8 mouse cellular contexts compared by ENCODE assay signal in genomic region chr4:140647711-140648421, GRCm38 (mm10). TPM values are rescaled to one million over a fixed set of nuclear protein-coding genes. Genes with fewer than 3 reads are reported as not detected.
A peak's percentile ranks its signal among the peaks of the same experiment; 100 is the strongest.
DNase-seq lines count a peak whose midpoint lies in the region; ATAC-seq and TF ChIP-seq lines count a peak whose summit lies in the region.

No protein-coding gene starts in this region.

- peak overlapping the region; percentile 96 for H3K9ac ChIP-seq in limb, embryonic 13.5 days
- H3K9ac ChIP-seq in neural tube, embryonic 13.5 days, result peak overlapping the region; percentile 98

- DNase-seq in lung, adult 2 months, result no peak
- DNase-seq in lung, adult 18-20 months, result no peak
- peak; percentile 82 for DNase-seq in cerebellum, adult 8-10 months
- DNase-seq in layer of hippocampus, adult 18-20 months (ENCODE audit: low spot score in 2 of 2), result no peak
- no peak for DNase-seq in natural killer cell, adult 2 months (ENCODE audit: low spot score in 2 of 2)

- peak overlapping the region; percentile 67 for H3K4me2 ChIP-seq in limb, embryonic 13.5 days (replicated peaks)
- H3K4me2 ChIP-seq in neural tube, embryonic 13.5 days, result peak overlapping the region; percentile 77

- no peaks in the 10 kb centered on the region for H3K27me3 ChIP-seq in limb, embryonic 13.5 days
- H3K27me3 ChIP-seq in neural tube, embryonic 13.5 days, result no peaks in the 10 kb centered on the region

- ATAC-seq in granulocyte monocyte progenitor cell, adult 5-6 weeks (replicated peaks; ENCODE audit: poor library complexity, severe bottlenecking), result peak; percentile 36; the same call in 1 of the 2 replicates
- ATAC-seq in limb, embryonic 13.5 days (ENCODE audit: low FRiP score, low read depth), result peak; percentile 60; the same call in 1 of the 2 replicates
- peak; percentile 64 for ATAC-seq in neural tube, embryonic 13.5 days (ENCODE audit: low read depth)

- peaks cover 27% of the 10 kb centered on the region for H3K36me3 ChIP-seq in limb, embryonic 13.5 days
- peaks cover 17% of the 10 kb centered on the region; the same call in 1 of the 2 replicates for H3K36me3 ChIP-seq in neural tube, embryonic 13.5 days

- peak overlapping the region; percentile 73 for H3K4me3 ChIP-seq in lung, adult 2 months (replicated peaks; ENCODE audit: extremely low read depth, low read depth, low read length)
- H3K4me3 ChIP-seq in limb, embryonic 13.5 days, result peak overlapping the region; percentile 77
- peak overlapping the region; percentile 80 for H3K4me3 ChIP-seq in neural tube, embryonic 13.5 days

- WGBS in lung, adult 2 months, result 12% methylated on average over 12 of the region's 12 CpGs
- 8% methylated on average over 12 of the region's 12 CpGs for WGBS in limb, embryonic 13.5 days
- 2% methylated on average over 12 of the region's 12 CpGs for WGBS in neural tube, embryonic 13.5 days

- no peaks in the 10 kb centered on the region for H3K4me1 ChIP-seq in lung, adult 2 months (ENCODE audit: control insufficient read depth, insufficient read depth, low read length)
- peaks cover 34% of the 10 kb centered on the region for H3K4me1 ChIP-seq in limb, embryonic 13.5 days
- H3K4me1 ChIP-seq in neural tube, embryonic 13.5 days (replicated peaks), result peaks cover 53% of the 10 kb centered on the region

- no peak for TF ChIP-seq CTCF in lung, adult 2 months (IDR thresholded peaks at IDR 0.05; ENCODE audit: insufficient read depth, low read length)

- H3K27ac ChIP-seq in limb, embryonic 13.5 days, result peak overlapping the region; percentile 93
- peak overlapping the region; percentile 97 for H3K27ac ChIP-seq in neural tube, embryonic 13.5 days (replicated peaks)

- TF ChIP-seq POLR2A in lung, adult 2 months (IDR thresholded peaks at IDR 0.05; ENCODE audit: borderline replicate concordance, extremely low read depth, low read depth, low read length), result no peak

- H3K9me3 ChIP-seq in limb, embryonic 13.5 days, result no peaks in the 10 kb centered on the region
- 0 out of 2 replicates have a peak, but pooled peaks cover 4% of the 10 kb centered on the region for H3K9me3 ChIP-seq in neural tube, embryonic 13.5 days

RNA-seq across cellular contexts. Expression of gene Arhgef10l, which starts 17.9 kb away (rescaled TPM):
- polyA plus RNA-seq in lung, adult 2 months (2012; rRNA removed), result 29.2 and 34.6 TPM in 2 replicates
- 4.2 and 6.0 TPM in 2 replicates for total RNA-seq in granulocyte monocyte progenitor cell, adult 5-6 weeks (2014; fragmentation: Nextera tagmentation)
- 6.9 and 7.2 TPM in 2 replicates for total RNA-seq in granulocyte monocyte progenitor cell, adult 5-6 weeks (2017)
- polyA plus RNA-seq in limb, embryonic 13.5 days (2015; fragmentation: Nextera tagmentation; extraction: Ambion mirVana), result 14.9 TPM in 2 replicates
- 28.6 and 28.8 TPM in 2 replicates for polyA plus RNA-seq in neural tube, embryonic 13.5 days (2015; fragmentation: Nextera tagmentation; extraction: Ambion mirVana)
- 10 to 100 TPM; 37.0 to 45.2 TPM for total RNA-seq in layer of hippocampus, adult 18-20 months (2021)

RNA-seq across cellular contexts. Expression of gene Rcc2, which starts 52.5 kb away (rescaled TPM):
- 40.6 and 49.6 TPM in 2 replicates for polyA plus RNA-seq in lung, adult 2 months (2012; rRNA removed)
- total RNA-seq in granulocyte monocyte progenitor cell, adult 5-6 weeks (2014; fragmentation: Nextera tagmentation), result 150 and 183 TPM in 2 replicates
- 146 and 176 TPM in 2 replicates for total RNA-seq in granulocyte monocyte progenitor cell, adult 5-6 weeks (2017)
- 32.8 and 41.5 TPM in 2 replicates for polyA plus RNA-seq in limb, embryonic 13.5 days (2015; fragmentation: Nextera tagmentation; extraction: Ambion mirVana)
- 23.4 and 30.7 TPM in 2 replicates for polyA plus RNA-seq in neural tube, embryonic 13.5 days (2015; fragmentation: Nextera tagmentation; extraction: Ambion mirVana)
- 10 to 100 TPM; 94.5 to 95.9 TPM for total RNA-seq in layer of hippocampus, adult 18-20 months (2021)
